Mouse (Mus musculus): Measurements from ENCODE around the gene Hs3st1.

- no peak for TF ChIP-seq POLR2A (IDR thresholded peaks at IDR 0.05; ENCODE audit: extremely low read depth, insufficient read depth, low read length)
- TF ChIP-seq CTCF (IDR thresholded peaks at IDR 0.05; ENCODE audit: low read depth, low read length): no peak
These were observed 117.4 kb downstream of the Hs3st1 start for GRCm38 (mm10) chr5:39637874-39638273.

Measured in liver, adult 2 months (tissue).